Mouse (Mus musculus): ENCODE measurements around the gene Bend6.

Gene Bend6

GRCm38 (mm10) chr1:33925283-33925682 lies 17.7 kb upstream of the Bend6 start:
- H3K4me1 ChIP-seq (replicated peaks; ENCODE audit: low read depth, low read length): peaks cover 12% of the 10 kb centered on the region
- H3K36me3 ChIP-seq (ENCODE audit: insufficient read depth, low read length): peaks cover 10% of the 10 kb centered on the region; the same call in 1 of the 2 replicates
- no peaks in the 10 kb centered on the region for H3K9me3 ChIP-seq (ENCODE audit: low read length)
- H3K4me3 ChIP-seq (replicated peaks; ENCODE audit: low read length): no peak overlapping the region
- TF ChIP-seq NANOG (IDR thresholded peaks at IDR 0.05; ENCODE audit: borderline replicate concordance, low read length): no peak
- TF ChIP-seq CTCF (conservative IDR thresholded peaks at IDR 0.05; ENCODE audit: low read length): no peak
- no peak for TF ChIP-seq POU5F1 (IDR thresholded peaks at IDR 0.05; ENCODE audit: borderline replicate concordance, low read length)
- no peaks in the 10 kb centered on the region for H3K27me3 ChIP-seq (ENCODE audit: insufficient read depth, low read length)

GRCm38 (mm10) chr1:33922975-33923374 lies 15.4 kb upstream of the Bend6 start:
- Histone ChIP-seq H3K4me1 (replicated peaks; ENCODE audit: low read depth, low read length) (peaks cover 17% of the 10 kb centered on the region), H3K9me3 (ENCODE audit: low read length) (no peaks in the 10 kb centered on the region), H3K4me3 (replicated peaks; ENCODE audit: low read length) (no peak overlapping the region), H3K36me3 (ENCODE audit: insufficient read depth, low read length) (peaks cover 21% of the 10 kb centered on the region), H3K27me3 (ENCODE audit: insufficient read depth, low read length) (no peaks in the 10 kb centered on the region)
- TF ChIP-seq CTCF (conservative IDR thresholded peaks at IDR 0.05; ENCODE audit: low read length): no peak
- no peak for TF ChIP-seq POU5F1 (IDR thresholded peaks at IDR 0.05; ENCODE audit: borderline replicate concordance, low read length)
- TF ChIP-seq NANOG (IDR thresholded peaks at IDR 0.05; ENCODE audit: borderline replicate concordance, low read length): no peak

GRCm38 (mm10) chr1:33916554-33916953 lies 8.9 kb upstream of the Bend6 start:
- no peak for TF ChIP-seq CTCF (conservative IDR thresholded peaks at IDR 0.05; ENCODE audit: low read length)
- Histone ChIP-seq H3K4me1 (replicated peaks; ENCODE audit: low read depth, low read length) (peaks cover 6% of the 10 kb centered on the region), H3K9me3 (ENCODE audit: low read length) (no peaks in the 10 kb centered on the region), H3K36me3 (ENCODE audit: insufficient read depth, low read length) (peaks cover 54% of the 10 kb centered on the region), H3K27me3 (ENCODE audit: insufficient read depth, low read length) (no peaks in the 10 kb centered on the region), H3K4me3 (replicated peaks; ENCODE audit: low read length) (no peak overlapping the region)

GRCm38 (mm10) chr1:33911589-33911988 lies 4.0 kb upstream of the Bend6 start:
- H3K36me3 ChIP-seq (ENCODE audit: insufficient read depth, low read length): peaks cover 31% of the 10 kb centered on the region
- H3K4me3 ChIP-seq (replicated peaks; ENCODE audit: low read length): no peak overlapping the region
- H3K27me3 ChIP-seq (ENCODE audit: insufficient read depth, low read length): peaks cover 25% of the 10 kb centered on the region
- peaks cover 4% of the 10 kb centered on the region; the same call in 1 of the 2 replicates for H3K9me3 ChIP-seq (ENCODE audit: low read length)
- TF ChIP-seq POU5F1 (IDR thresholded peaks at IDR 0.05; ENCODE audit: borderline replicate concordance, low read length): no peak
- no peak for TF ChIP-seq NANOG (IDR thresholded peaks at IDR 0.05; ENCODE audit: borderline replicate concordance, low read length)
- peaks cover 23% of the 10 kb centered on the region for H3K4me1 ChIP-seq (replicated peaks; ENCODE audit: low read depth, low read length)

GRCm38 (mm10) chr1:33908191-33908962 lies 761 bp upstream of the Bend6 start, which contains the start of gene Dst:
TSS of gene Dst (plus strand) at chr1:33908225.
- Histone ChIP-seq H3K36me3 (ENCODE audit: insufficient read depth, low read length) (peaks cover 15% of the 10 kb centered on the region), H3K4me3 (replicated peaks; ENCODE audit: low read length) (peak within 1 kb of the TSS; percentile 85), H3K27me3 (ENCODE audit: insufficient read depth, low read length) (peaks cover 34% of the 10 kb centered on the region), H3K4me1 (replicated peaks; ENCODE audit: low read depth, low read length) (peaks cover 46% of the 10 kb centered on the region), H3K9me3 (ENCODE audit: low read length) (peaks cover 4% of the 10 kb centered on the region; the same call in 1 of the 2 replicates)
- TF ChIP-seq NANOG (IDR thresholded peaks at IDR 0.05; ENCODE audit: borderline replicate concordance, low read length) (no peak), POU5F1 (IDR thresholded peaks at IDR 0.05; ENCODE audit: borderline replicate concordance, low read length) (no peak), CTCF (conservative IDR thresholded peaks at IDR 0.05; ENCODE audit: low read length) (no peak)

- TF ChIP-seq CTCF (conservative IDR thresholded peaks at IDR 0.05; ENCODE audit: low read length) (no peak), NANOG (IDR thresholded peaks at IDR 0.05; ENCODE audit: borderline replicate concordance, low read length) (no peak), POU5F1 (IDR thresholded peaks at IDR 0.05; ENCODE audit: borderline replicate concordance, low read length) (no peak)
- Histone ChIP-seq H3K36me3 (ENCODE audit: insufficient read depth, low read length) (peaks cover 9% of the 10 kb centered on the region; the same call in 1 of the 2 replicates), H3K4me3 (replicated peaks; ENCODE audit: low read length) (peak overlapping the region; percentile 85), H3K9me3 (ENCODE audit: low read length) (peaks cover 4% of the 10 kb centered on the region; the same call in 1 of the 2 replicates), H3K27me3 (ENCODE audit: insufficient read depth, low read length) (peaks cover 34% of the 10 kb centered on the region), H3K4me1 (replicated peaks; ENCODE audit: low read depth, low read length) (peaks cover 58% of the 10 kb centered on the region)
These were observed 689 bp downstream of the Bend6 start for GRCm38 (mm10) chr1:33906927-33907326.

GRCm38 (mm10) chr1:33906216-33906615 lies 1.4 kb downstream of the Bend6 start:
- Histone ChIP-seq H3K4me1 (replicated peaks; ENCODE audit: low read depth, low read length) (peaks cover 58% of the 10 kb centered on the region), H3K27me3 (ENCODE audit: insufficient read depth, low read length) (peaks cover 34% of the 10 kb centered on the region), H3K9me3 (ENCODE audit: low read length) (peaks cover 4% of the 10 kb centered on the region; the same call in 1 of the 2 replicates), H3K4me3 (replicated peaks; ENCODE audit: low read length) (0 out of 2 replicates have a peak overlapping the region, but pooled peaks have one; percentile 17), H3K36me3 (ENCODE audit: insufficient read depth, low read length) (0 out of 2 replicates have a peak, but pooled peaks cover 3% of the 10 kb centered on the region)
- no peak for TF ChIP-seq NANOG (IDR thresholded peaks at IDR 0.05; ENCODE audit: borderline replicate concordance, low read length)
- no peak for TF ChIP-seq CTCF (conservative IDR thresholded peaks at IDR 0.05; ENCODE audit: low read length)
- TF ChIP-seq POU5F1 (IDR thresholded peaks at IDR 0.05; ENCODE audit: borderline replicate concordance, low read length): no peak

- Histone ChIP-seq H3K4me1 (replicated peaks; ENCODE audit: low read depth, low read length) (peaks cover 50% of the 10 kb centered on the region), H3K4me3 (replicated peaks; ENCODE audit: low read length) (peak overlapping the region; percentile 43), H3K27me3 (ENCODE audit: insufficient read depth, low read length) (peaks cover 21% of the 10 kb centered on the region), H3K9me3 (ENCODE audit: low read length) (peaks cover 3% of the 10 kb centered on the region; the same call in 1 of the 2 replicates), H3K36me3 (ENCODE audit: insufficient read depth, low read length) (no peaks in the 10 kb centered on the region)
- TF ChIP-seq CTCF (conservative IDR thresholded peaks at IDR 0.05; ENCODE audit: low read length) (no peak), POU5F1 (IDR thresholded peaks at IDR 0.05; ENCODE audit: borderline replicate concordance, low read length) (no peak), NANOG (IDR thresholded peaks at IDR 0.05; ENCODE audit: borderline replicate concordance, low read length) (no peak)
These were observed 4.0 kb downstream of the Bend6 start for GRCm38 (mm10) chr1:33903587-33903986.

Measured in E14TG2a.4 (cell line).